In genomic region chr10:77581023-77581407, GRCm38 (mm10) we compare ENCODE assay signal across 8 mouse cellular contexts. TPM values are rescaled to one million over a fixed set of nuclear protein-coding genes. Genes with fewer than 3 reads are reported as not detected.
DNase-seq lines count a peak whose midpoint lies in the region; ATAC-seq and TF ChIP-seq lines count a peak whose summit lies in the region.

No protein-coding gene starts in this region.

- H3ac ChIP-seq in myocyte (ENCODE audit: control insufficient read depth, insufficient read length) = peak overlapping the region; percentile 70

- H3K4me3 ChIP-seq in left cerebral cortex, adult 2 months = peak overlapping the region; percentile 85
- peak overlapping the region; percentile 75 for H3K4me3 ChIP-seq in cortical plate, adult 2 months (ENCODE audit: insufficient read depth, low read length)
- H3K4me3 ChIP-seq in hindbrain, postnatal 0 days (ENCODE audit: low read length) = peak overlapping the region; percentile 84
- H3K4me3 ChIP-seq in myocyte = peak overlapping the region; percentile 90

- H3K79me2 ChIP-seq in myocyte (ENCODE audit: control insufficient read depth, insufficient read depth) = peaks cover 35% of the 10 kb centered on the region

- no peaks in the 10 kb centered on the region for H3K9me3 ChIP-seq in hindbrain, postnatal 0 days (ENCODE audit: low read length)

- DNase-seq in left cerebral cortex, adult 2 months (ENCODE audit: extremely low spot score in 1 of 2, low spot score in 2 of 2) = no peak
- no peak for DNase-seq in left cerebral cortex, adult 9 months (ENCODE audit: low spot score in 2 of 2)
- no peak for DNase-seq in hindbrain, postnatal 0 days (ENCODE audit: low spot score)
- no peak for DNase-seq in cerebellum, adult 11-12 months
- no peak for DNase-seq in cerebellum, postnatal 14 days
- no peak for DNase-seq in left cerebral cortex, postnatal 25 days (ENCODE audit: low spot score in 2 of 2)

- H3K36me3 ChIP-seq in hindbrain, postnatal 0 days (ENCODE audit: insufficient read depth, low read length) = no peaks in the 10 kb centered on the region
- peaks cover 3% of the 10 kb centered on the region for H3K36me3 ChIP-seq in myocyte (ENCODE audit: control insufficient read depth, insufficient read depth)

- 8% methylated on average over 8 of the region's 8 CpGs for WGBS in hindbrain, postnatal 0 days

- ATAC-seq in hindbrain, postnatal 0 days = peak; percentile 13; the same call in 1 of the 2 replicates

- H3K27me3 ChIP-seq in hindbrain, postnatal 0 days (ENCODE audit: insufficient read depth, low read length) = no peaks in the 10 kb centered on the region
- H3K27me3 ChIP-seq in myocyte (ENCODE audit: control insufficient read depth, insufficient read depth, insufficient read length) = no peaks in the 10 kb centered on the region

- H3K9ac ChIP-seq in hindbrain, postnatal 0 days (replicated peaks; ENCODE audit: low read length) = peak overlapping the region; percentile 84

- H3K27ac ChIP-seq in left cerebral cortex, adult 2 months = peak overlapping the region; percentile 86
- 0 out of 2 replicates have a peak overlapping the region, but pooled peaks have one; percentile 22 for H3K27ac ChIP-seq in cortical plate, adult 2 months (ENCODE audit: insufficient read depth, low read length)
- H3K27ac ChIP-seq in hindbrain, postnatal 0 days = peak overlapping the region; percentile 92

- intact Hi-C loops in left cerebral cortex, adult 2 months (cut with DNase I) = loop anchor here (5.0 kb wide), 2 partner anchors 41 to 64 kb away; partner anchors contain the start of genes Fam207a and Ube2g2
- intact Hi-C loops in left cerebral cortex, postnatal 25 days (cut with DNase I) = loop anchor here (5.0 to 10.0 kb wide), 3 partner anchors 41 to 166 kb away; partner anchors contain the start of genes Adarb1, Fam207a and Ube2g2

- no peak for TF ChIP-seq POLR2A in cortical plate, adult 2 months (IDR thresholded peaks at IDR 0.05; ENCODE audit: extremely low read depth, insufficient read depth, low read length)
- no peak for TF ChIP-seq POLR2A in myocyte (IDR thresholded peaks at IDR 0.05; ENCODE audit: insufficient read length, low read depth)

- peaks cover 5% of the 10 kb centered on the region; the same call in 1 of the 2 replicates for H3K4me1 ChIP-seq in cortical plate, adult 2 months (ENCODE audit: control insufficient read depth, insufficient read depth, low read length)
- 0 out of 2 replicates have a peak, but pooled peaks cover 8% of the 10 kb centered on the region for H3K4me1 ChIP-seq in hindbrain, postnatal 0 days (ENCODE audit: insufficient read depth, low read length)

- H3K4me2 ChIP-seq in hindbrain, postnatal 0 days (ENCODE audit: low read depth, low read length) = peak overlapping the region; percentile 94
- peak overlapping the region; percentile 98 for H3K4me2 ChIP-seq in myocyte (ENCODE audit: low read depth)

- no peak for TF ChIP-seq CTCF in left cerebral cortex, adult 2 months (IDR thresholded peaks at IDR 0.05)
- no peak for TF ChIP-seq CTCF in cortical plate, adult 2 months (IDR thresholded peaks at IDR 0.05; ENCODE audit: extremely low read depth, insufficient read depth, low read length)
- no peak for TF ChIP-seq CTCF in hindbrain, postnatal 0 days (IDR thresholded peaks at IDR 0.05; ENCODE audit: low read depth)

TF ChIP-seq in myocyte, 11 proteins besides CTCF, POLR2A, EP300 and RAD21:
- TF ChIP-seq TCF3 (IDR thresholded peaks at IDR 0.05; ENCODE audit: insufficient read length, low read depth) (no peak), MAX (IDR thresholded peaks at IDR 0.05; ENCODE audit: low read depth) (no peak), SRF (IDR thresholded peaks at IDR 0.05; ENCODE audit: control insufficient read depth, insufficient read length, low read depth) (no peak), REST (IDR thresholded peaks at IDR 0.05; ENCODE audit: insufficient read depth, insufficient read length) (no peak), POLR2AphosphoS2 (IDR thresholded peaks at IDR 0.05; ENCODE audit: insufficient read length, low read depth) (no peak), E2F4 (IDR thresholded peaks at IDR 0.05; ENCODE audit: insufficient read depth) (no peak), USF1 (IDR thresholded peaks at IDR 0.05; ENCODE audit: low read depth) (no peak), CEBPB (IDR thresholded peaks at IDR 0.05; ENCODE audit: insufficient read depth, poor library complexity, severe bottlenecking) (no peak), MYOG (IDR thresholded peaks at IDR 0.05; ENCODE audit: control insufficient read depth in 1 of 3, insufficient read depth in 1 of 3, insufficient read length in 2 of 3, low read depth in 2 of 3) (no peak), MYOD1 (IDR thresholded peaks at IDR 0.05; ENCODE audit: control insufficient read depth in 1 of 3, insufficient read length in 2 of 3, low read depth in 2 of 3) (no peak), TCF12 (IDR thresholded peaks at IDR 0.05; ENCODE audit: insufficient read depth, poor library complexity, severe bottlenecking) (no peak)

RNA-seq across cellular contexts. Expression of gene Pttg1ip, which starts 0.5 kb away (rescaled TPM):
- total RNA-seq in left cerebral cortex, adult 2 months (2021) = 10 to 100 TPM; 71.6 to 77.6 TPM
- 111 and 113 TPM in 2 replicates for polyA plus RNA-seq in cortical plate, adult 2 months (2012; rRNA removed)
- 85.9 and 94.0 TPM in 2 replicates for total RNA-seq in hindbrain, postnatal 0 days (2014; rRNA removed)
- 87.3 and 87.5 TPM in 2 replicates for polyA plus RNA-seq in hindbrain, postnatal 0 days (2015; fragmentation: Nextera tagmentation; extraction: Ambion mirVana)
- polyA plus RNA-seq in myocyte (2012; fragmentation: generic; extraction: Trizol) = 237 TPM
- 10 to 100 TPM; 71.0 to 87.6 TPM for total RNA-seq in left cerebral cortex, postnatal 25 days (2021)

RNA-seq across cellular contexts. Expression of gene Sumo3, which starts 24.9 kb away (rescaled TPM):
- 100 to 1,000 TPM; 142 to 156 TPM for total RNA-seq in left cerebral cortex, adult 2 months (2021)
- 270 and 272 TPM in 2 replicates for polyA plus RNA-seq in cortical plate, adult 2 months (2012; rRNA removed)
- 217 and 218 TPM in 2 replicates for total RNA-seq in hindbrain, postnatal 0 days (2014; rRNA removed)
- 330 and 348 TPM in 2 replicates for polyA plus RNA-seq in hindbrain, postnatal 0 days (2015; fragmentation: Nextera tagmentation; extraction: Ambion mirVana)
- 127 TPM for polyA plus RNA-seq in myocyte (2012; fragmentation: generic; extraction: Trizol)
- 100 to 1,000 TPM; 133 to 140 TPM for total RNA-seq in left cerebral cortex, postnatal 25 days (2021)

RNA-seq across cellular contexts. Expression of gene Gm49325, which starts 25.0 kb away (rescaled TPM):
- 1 to 10 TPM; 2.0 to 5.3 TPM for total RNA-seq in left cerebral cortex, adult 2 months (2021)
- 9.3 TPM in 1 of 2 replicates, not detected in the other for polyA plus RNA-seq in cortical plate, adult 2 months (2012; rRNA removed)
- 4.0 TPM in 1 of 2 replicates, not detected in the other for total RNA-seq in hindbrain, postnatal 0 days (2014; rRNA removed)
- polyA plus RNA-seq in hindbrain, postnatal 0 days (2015; fragmentation: Nextera tagmentation; extraction: Ambion mirVana) = 11.1 and 12.8 TPM in 2 replicates
- 8.8 TPM for polyA plus RNA-seq in myocyte (2012; fragmentation: generic; extraction: Trizol)
- total RNA-seq in left cerebral cortex, postnatal 25 days (2021) = 10 to 100 TPM; 14.2 to 16.3 TPM

RNA-seq across cellular contexts. Expression of gene Ube2g2, which starts 41.1 kb away (rescaled TPM):
- 10 to 100 TPM; 47.4 to 48.0 TPM for total RNA-seq in left cerebral cortex, adult 2 months (2021)
- 38.8 and 40.7 TPM in 2 replicates for polyA plus RNA-seq in cortical plate, adult 2 months (2012; rRNA removed)
- 45.1 and 48.3 TPM in 2 replicates for total RNA-seq in hindbrain, postnatal 0 days (2014; rRNA removed)
- 65.8 and 73.8 TPM in 2 replicates for polyA plus RNA-seq in hindbrain, postnatal 0 days (2015; fragmentation: Nextera tagmentation; extraction: Ambion mirVana)
- 181 TPM for polyA plus RNA-seq in myocyte (2012; fragmentation: generic; extraction: Trizol)
- 10 to 100 TPM; 43.7 to 51.3 TPM for total RNA-seq in left cerebral cortex, postnatal 25 days (2021)

RNA-seq across cellular contexts. Expression of gene Itgb2, which starts 51.0 kb away (rescaled TPM):
- 1 to 10 TPM; 3.0 to 3.5 TPM for total RNA-seq in left cerebral cortex, adult 2 months (2021)
- 6.1 and 7.3 TPM in 2 replicates for polyA plus RNA-seq in cortical plate, adult 2 months (2012; rRNA removed)
- total RNA-seq in hindbrain, postnatal 0 days (2014; rRNA removed) = 0.68 and 1.9 TPM in 2 replicates
- 0.87 and 1.0 TPM in 2 replicates for polyA plus RNA-seq in hindbrain, postnatal 0 days (2015; fragmentation: Nextera tagmentation; extraction: Ambion mirVana)
- polyA plus RNA-seq in myocyte (2012; fragmentation: generic; extraction: Trizol) = 1.3 TPM
- 1 to 10 TPM; 2.9 to 3.6 TPM for total RNA-seq in left cerebral cortex, postnatal 25 days (2021)

Comparison
In these comparisons a context has a peak if more than half of its experiments do, and no peak if none do; other contexts are left out.
1. H3K27ac ChIP-seq: peak in every context shown above with its lines; median percentile 92 in hindbrain, postnatal 0 days; 86 in left cerebral cortex, adult 2 months; 22 in cortical plate, adult 2 months.